Comparison of ENCODE assay signal across 25 mouse cellular contexts in genomic region chr1:74022998-74023397, GRCm38 (mm10).
A peak's percentile ranks its signal among the peaks of the same experiment; 100 is the strongest.
DNase-seq lines count a peak whose midpoint lies in the region; ATAC-seq lines count a peak whose summit lies in the region.
"Had no signal": no experiment of that assay in that cellular context is flagged by ENCODE, and none has a peak within 500 bp of the region (broad histone marks: within the 10 kb centered on the region; RNA-seq: fewer than 3 reads in every experiment).

No protein-coding gene starts in this region.

- 88% methylated on average over 3 of the region's 3 CpGs for WGBS in hindbrain, embryonic 10.5 days
- 71% methylated on average over 3 of the region's 3 CpGs for WGBS in hindbrain, embryonic 16.5 days
- 84% methylated on average over 3 of the region's 3 CpGs for WGBS in embryonic facial prominence, embryonic 10.5 days
- WGBS in limb, embryonic 10.5 days: 88% methylated on average over 3 of the region's 3 CpGs
- WGBS in intestine, embryonic 15.5 days: 88% methylated on average over 3 of the region's 3 CpGs

- ATAC-seq in hindbrain, embryonic 16.5 days: no peak
- no peak for ATAC-seq in intestine, embryonic 15.5 days
- ATAC-seq: CD4-positive, CD25-positive, alpha-beta regulatory T cell, adult 4 months; forebrain, postnatal 0 days; hindbrain, postnatal 0 days; intestine, postnatal 0 days; liver, postnatal 0 days; lung, postnatal 0 days; midbrain, embryonic 16.5 days had no signal

- intact Hi-C loops in heart, postnatal 25 days (cut with DNase I): no loop called here

- peak; percentile 92 for DNase-seq in heart, adult 11 months
- no peak for DNase-seq in heart, postnatal 25 days (ENCODE audit: low spot score)
- DNase-seq in hindbrain, embryonic 10.5 days (ENCODE audit: low spot score): no peak
- DNase-seq in embryonic facial prominence, embryonic 10.5 days (ENCODE audit: low spot score): no peak
- no peak for DNase-seq in limb, embryonic 10.5 days (ENCODE audit: low spot score)
- no peak for DNase-seq in urinary bladder, postnatal 14 days (ENCODE audit: low spot score)
- DNase-seq: cerebellum, adult 8-10 months; forebrain, postnatal 0 days; gastrocnemius, postnatal 36 days; kidney, postnatal 4 days; left cerebral cortex, postnatal 4 days; liver, postnatal 0 days; thymus, adult 2 months; thymus, postnatal 4 days had no signal

- no peak overlapping the region for H3K9ac ChIP-seq in hindbrain, embryonic 16.5 days (ENCODE audit: low read depth, low read length)
- no peak overlapping the region for H3K9ac ChIP-seq in intestine, embryonic 15.5 days
- H3K9ac ChIP-seq: forebrain, postnatal 0 days; liver, postnatal 0 days had no signal

- peak overlapping the region; percentile 23; the same call in 1 of the 2 replicates for H3K27ac ChIP-seq in hindbrain, embryonic 10.5 days
- no peak overlapping the region for H3K27ac ChIP-seq in hindbrain, embryonic 16.5 days (ENCODE audit: low read depth, low read length)
- H3K27ac ChIP-seq in embryonic facial prominence, embryonic 10.5 days (replicated peaks): 0 out of 2 replicates have a peak overlapping the region, but pooled peaks have one; percentile 24
- H3K27ac ChIP-seq in limb, embryonic 10.5 days: peak overlapping the region; percentile 47; the same call in 1 of the 2 replicates
- no peak overlapping the region for H3K27ac ChIP-seq in intestine, embryonic 15.5 days
- H3K27ac ChIP-seq: forebrain, embryonic 10.5 days; hindbrain, postnatal 0 days; left cerebral cortex, adult 2 months; midbrain, embryonic 10.5 days had no signal

- peaks cover 41% of the 10 kb centered on the region for H3K4me1 ChIP-seq in hindbrain, embryonic 10.5 days (replicated peaks)
- H3K4me1 ChIP-seq in hindbrain, embryonic 16.5 days (ENCODE audit: control insufficient read depth, insufficient read depth, low read depth, low read length): peaks cover 9% of the 10 kb centered on the region
- H3K4me1 ChIP-seq in embryonic facial prominence, embryonic 10.5 days: peaks cover 65% of the 10 kb centered on the region
- peaks cover 66% of the 10 kb centered on the region for H3K4me1 ChIP-seq in limb, embryonic 10.5 days
- H3K4me1 ChIP-seq in intestine, embryonic 15.5 days (replicated peaks): peaks cover 39% of the 10 kb centered on the region

- H3K36me3 ChIP-seq in hindbrain, embryonic 10.5 days: no peaks in the 10 kb centered on the region
- no peaks in the 10 kb centered on the region for H3K36me3 ChIP-seq in hindbrain, embryonic 16.5 days (ENCODE audit: control insufficient read depth, insufficient read depth, low read length)
- H3K36me3 ChIP-seq in embryonic facial prominence, embryonic 10.5 days (replicated peaks): no peaks in the 10 kb centered on the region
- H3K36me3 ChIP-seq in limb, embryonic 10.5 days: no peaks in the 10 kb centered on the region
- H3K36me3 ChIP-seq in intestine, embryonic 15.5 days: no peaks in the 10 kb centered on the region
- H3K36me3 ChIP-seq: forebrain, embryonic 10.5 days; midbrain, embryonic 10.5 days had no signal

- H3K4me3 ChIP-seq in hindbrain, embryonic 10.5 days: no peak overlapping the region
- no peak overlapping the region for H3K4me3 ChIP-seq in hindbrain, embryonic 16.5 days (ENCODE audit: low read length)
- no peak overlapping the region for H3K4me3 ChIP-seq in embryonic facial prominence, embryonic 10.5 days
- H3K4me3 ChIP-seq in limb, embryonic 10.5 days: no peak overlapping the region
- no peak overlapping the region for H3K4me3 ChIP-seq in intestine, embryonic 15.5 days (replicated peaks)
- H3K4me3 ChIP-seq: forebrain, embryonic 10.5 days; left cerebral cortex, adult 2 months; midbrain, embryonic 10.5 days had no signal

- no peak overlapping the region for H3K4me2 ChIP-seq in hindbrain, embryonic 16.5 days (ENCODE audit: low read length)
- H3K4me2 ChIP-seq in intestine, embryonic 15.5 days (replicated peaks): no peak overlapping the region
- H3K4me2 ChIP-seq: liver, embryonic 11.5 days had no signal

- no peaks in the 10 kb centered on the region for H3K27me3 ChIP-seq in hindbrain, embryonic 10.5 days (ENCODE audit: insufficient read depth, poor library complexity, severe bottlenecking)
- no peaks in the 10 kb centered on the region for H3K27me3 ChIP-seq in hindbrain, embryonic 16.5 days (replicated peaks; ENCODE audit: control insufficient read depth, insufficient read depth, low read length)
- H3K27me3 ChIP-seq in embryonic facial prominence, embryonic 10.5 days (replicated peaks; ENCODE audit: low read depth, poor library complexity, severe bottlenecking): no peaks in the 10 kb centered on the region
- H3K27me3 ChIP-seq in limb, embryonic 10.5 days (ENCODE audit: low read depth, poor library complexity, severe bottlenecking): no peaks in the 10 kb centered on the region
- H3K27me3 ChIP-seq in intestine, embryonic 15.5 days (replicated peaks): no peaks in the 10 kb centered on the region

- H3K9me3 ChIP-seq in hindbrain, embryonic 10.5 days: no peaks in the 10 kb centered on the region
- H3K9me3 ChIP-seq in hindbrain, embryonic 16.5 days (ENCODE audit: control insufficient read depth, low read length): no peaks in the 10 kb centered on the region
- no peaks in the 10 kb centered on the region for H3K9me3 ChIP-seq in embryonic facial prominence, embryonic 10.5 days
- H3K9me3 ChIP-seq in limb, embryonic 10.5 days (replicated peaks): no peaks in the 10 kb centered on the region
- no peaks in the 10 kb centered on the region for H3K9me3 ChIP-seq in intestine, embryonic 15.5 days
- H3K9me3 ChIP-seq: forebrain, embryonic 10.5 days; midbrain, embryonic 10.5 days had no signal

Comparison
In these comparisons a context has a peak if more than half of its experiments do, and no peak if none do; other contexts are left out.
1. H3K27ac ChIP-seq: peak in hindbrain, embryonic 10.5 days (single experiment), embryonic facial prominence, embryonic 10.5 days (single experiment) and limb, embryonic 10.5 days (single experiment); none in hindbrain, embryonic 16.5 days (single experiment) and intestine, embryonic 15.5 days (single experiment).